Mouse (Mus musculus) central nervous system, embryonic 18 days (tissue): ENCODE results near the gene Cstb. TPM values are rescaled to one million over a fixed set of nuclear protein-coding genes. Genes with fewer than 3 reads are reported as not detected.

Source experiments
- polyA plus RNA-seq: library from polyadenylated mRNA; depleted of rRNA; stranded (reverse); fragments of >200 nt; gene quantifications from 2 replicates; pipeline ENCODE4 v1.2.3, GENCODE M21; 2012; rRNA removed

Gene Cstb
- 80.4 and 81.9 TPM in 2 replicates for polyA plus RNA-seq

DNA sequence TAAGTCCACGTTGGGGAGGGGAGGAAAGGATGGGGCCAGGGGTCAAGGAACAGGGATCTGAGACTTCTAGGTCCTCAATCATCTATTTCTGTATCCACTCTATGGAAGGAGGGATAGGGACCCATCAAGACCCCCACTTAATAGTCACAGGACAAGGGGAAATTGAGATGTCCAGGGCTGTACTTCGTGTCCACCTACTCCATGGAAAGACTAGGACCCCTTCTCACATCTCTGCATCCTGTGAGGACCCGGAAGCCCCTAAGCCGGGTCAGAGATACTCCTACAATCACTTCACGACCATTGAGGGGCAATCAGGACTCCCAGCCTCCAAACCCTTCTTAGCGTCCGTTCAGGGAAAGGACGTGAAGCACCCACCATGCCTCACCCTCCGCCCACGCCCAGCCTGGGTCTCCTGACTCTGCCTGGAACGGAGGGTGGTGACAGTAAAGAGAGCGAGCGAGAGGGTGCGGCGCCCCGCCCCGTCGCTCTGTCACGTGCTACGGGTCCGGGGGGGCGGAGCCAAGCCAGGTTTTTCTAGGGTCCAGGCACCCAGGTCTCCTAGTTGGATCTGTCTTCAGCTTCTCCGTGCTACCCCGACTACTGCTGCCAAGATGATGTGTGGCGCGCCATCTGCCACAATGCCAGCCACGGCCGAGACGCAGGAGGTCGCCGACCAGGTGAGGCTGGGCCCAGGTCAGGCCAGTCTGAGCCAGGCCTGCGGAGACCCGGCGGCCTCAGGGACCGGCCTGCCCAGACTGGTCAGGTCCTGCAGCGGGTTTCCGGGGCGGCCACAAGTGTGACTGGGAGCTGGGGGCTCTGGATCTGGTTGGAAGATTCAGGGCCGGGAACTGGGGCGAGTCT, at the start of gene Cstb:
Cstb (plus strand) TSS at position 489 of the 861 bp plus-strand sequence.

DNA sequence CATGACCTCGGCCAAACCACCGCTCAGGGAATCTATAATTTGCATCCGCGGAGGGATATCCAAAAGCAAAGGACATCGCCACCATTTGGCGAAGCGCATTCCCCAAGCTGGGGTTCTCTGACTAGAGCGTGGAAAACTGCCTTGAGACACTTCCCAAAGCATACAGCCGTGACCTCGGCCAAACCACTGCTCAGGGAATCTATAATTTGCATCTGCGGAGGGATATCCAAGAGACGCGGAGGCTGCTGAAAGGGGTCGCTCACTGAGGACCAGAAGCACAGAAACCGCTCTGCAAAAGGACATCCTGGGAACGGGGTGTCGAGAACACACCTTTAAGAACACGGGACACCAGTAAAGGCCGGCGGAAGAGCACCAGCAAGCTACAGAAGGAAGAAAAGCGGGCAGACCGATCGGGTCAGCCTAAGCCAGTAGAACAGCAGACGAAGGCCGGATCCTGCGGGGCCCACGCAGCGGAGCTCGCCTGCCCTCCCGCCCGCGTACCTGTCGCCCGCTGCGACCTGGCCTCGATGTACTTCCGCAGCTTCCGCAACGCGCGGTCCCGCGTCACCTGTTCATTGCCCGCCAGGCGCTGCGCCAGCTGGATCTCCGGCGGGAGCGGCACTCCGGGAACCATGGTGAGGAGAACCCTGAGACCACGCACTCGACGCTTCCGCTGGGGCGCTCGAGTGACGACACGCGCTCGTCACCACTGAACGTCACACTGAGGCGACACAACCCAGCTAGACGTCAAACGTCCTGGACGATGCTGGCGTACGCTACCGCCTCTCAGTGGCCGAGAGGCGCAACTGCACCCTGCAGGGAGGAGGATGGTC, 12.9 kb upstream of the Cstb start, which contains the start of gene Rrp1:
Rrp1 (minus strand) TSS at position 725 of the 833 bp plus-strand sequence.

DNA sequence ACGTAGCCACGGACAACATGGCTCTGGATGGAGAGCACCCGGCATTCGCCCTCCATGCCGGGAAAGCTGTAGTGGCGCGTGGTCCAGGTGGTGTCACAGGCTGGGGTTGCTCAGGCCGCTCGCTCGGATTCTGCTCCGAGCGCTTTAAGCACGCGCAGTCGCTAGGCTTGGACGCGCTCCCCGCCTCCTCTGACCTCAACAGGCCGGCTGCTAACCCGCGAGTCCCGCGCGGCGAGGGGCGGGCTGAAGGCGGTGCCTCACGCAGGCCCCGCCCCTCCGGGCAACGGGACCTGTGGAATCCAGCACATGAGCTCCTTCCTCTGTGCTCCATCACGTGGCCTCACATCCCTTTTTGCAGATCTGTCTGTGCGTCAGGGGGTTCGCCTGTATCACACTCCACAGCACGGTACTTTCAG, 39.3 kb downstream of the Cstb start, which contains the start of gene Pdxk:
Pdxk (minus strand) TSS at position 184 of the 416 bp plus-strand sequence.

Other genes starting within 250 kb of the Cstb start
- gene Pwp2, start 240.5 kb upstream of the Cstb start, polyA plus RNA-seq = 20.7 and 22.1 TPM in 2 replicates
- 61.0 and 63.4 TPM in 2 replicates for gene Trappc10, start 181.0 kb upstream of the Cstb start, polyA plus RNA-seq
- gene Agpat3, start 73.2 kb upstream of the Cstb start, polyA plus RNA-seq = 88.8 and 92.3 TPM in 2 replicates
- 378 and 403 TPM in 2 replicates for gene Rrp1, start 12.6 kb upstream of the Cstb start, polyA plus RNA-seq
- gene Pdxk, start 39.3 kb downstream of the Cstb start, polyA plus RNA-seq = 26.5 and 26.7 TPM in 2 replicates
- not detected in 2 replicates for gene Olfr1358, start 91.8 kb downstream of the Cstb start, polyA plus RNA-seq
- 52.0 and 57.1 TPM in 2 replicates for gene Ilvbl, start 148.7 kb downstream of the Cstb start, polyA plus RNA-seq
- gene Syde1, start 166.3 kb downstream of the Cstb start, polyA plus RNA-seq = 4.5 and 5.3 TPM in 2 replicates
- gene Olfr1357, start 192.4 kb downstream of the Cstb start, polyA plus RNA-seq = not detected in 2 replicates